Mouse (Mus musculus): ENCODE measurements at regions not wholly inside any gene's neighbourhood (a gene's known extent, or its start where the extent isn't known, plus 50 kb on each side); places are given as distances from the start of the nearest gene placed in this dataset.
A peak's percentile ranks its signal among the peaks of the same experiment; 100 is the strongest.

DNA sequence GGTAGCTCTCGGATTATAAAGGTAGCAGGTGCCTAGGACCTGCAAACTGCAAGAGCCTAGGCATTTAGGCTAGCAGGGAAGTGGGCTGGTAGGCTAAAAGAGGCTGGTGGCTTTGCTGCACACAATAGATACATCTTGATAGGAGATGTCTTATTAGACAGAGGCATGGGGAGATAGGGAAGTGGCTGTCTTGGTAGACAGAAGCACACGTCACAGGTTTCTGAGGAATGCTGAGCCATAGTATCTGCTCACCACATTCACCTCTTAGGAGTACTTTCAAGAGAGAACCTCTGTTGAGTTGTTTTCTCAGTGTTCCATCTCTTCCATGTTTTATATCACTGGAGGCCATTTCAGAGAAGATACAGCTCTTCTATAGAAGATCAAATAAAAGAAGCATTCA, 89.8 kb upstream of the Fggy start:
- no peak for DNase-seq (ENCODE audit: low spot score in 2 of 2)

DNA sequence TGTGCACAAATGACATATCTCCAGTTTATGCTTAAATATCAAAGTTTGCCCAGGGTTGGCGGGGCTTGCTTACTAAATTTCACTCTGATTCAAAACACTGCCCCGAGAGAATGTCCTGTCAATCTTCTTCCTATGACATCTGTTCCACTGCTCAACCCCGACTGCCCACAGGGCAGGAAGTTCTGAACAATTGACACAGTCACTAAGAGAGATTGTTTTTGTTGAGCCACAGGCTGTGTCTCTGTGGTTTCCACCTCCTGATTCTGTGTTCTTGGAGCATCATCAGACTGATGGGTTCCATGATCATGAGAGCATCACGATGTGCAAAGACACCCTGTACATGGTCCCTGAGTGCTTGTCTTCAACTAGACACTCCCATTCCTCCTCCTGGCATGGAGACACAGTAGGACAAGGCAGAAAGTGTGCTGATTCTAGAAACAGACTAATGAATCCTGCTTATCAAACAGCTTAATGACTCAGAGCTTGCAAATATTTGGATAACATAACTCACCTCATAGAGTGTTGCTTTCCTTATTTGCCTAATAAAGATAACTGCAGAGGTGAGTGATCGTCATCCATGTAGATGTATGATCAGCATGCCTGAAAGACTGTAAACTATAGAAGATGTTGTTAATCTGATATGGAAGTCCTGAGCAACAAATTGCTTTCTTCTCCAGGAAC, 82.4 kb upstream of the Fggy start:
- DNase-seq (ENCODE audit: low spot score in 2 of 2): no peak

DNA sequence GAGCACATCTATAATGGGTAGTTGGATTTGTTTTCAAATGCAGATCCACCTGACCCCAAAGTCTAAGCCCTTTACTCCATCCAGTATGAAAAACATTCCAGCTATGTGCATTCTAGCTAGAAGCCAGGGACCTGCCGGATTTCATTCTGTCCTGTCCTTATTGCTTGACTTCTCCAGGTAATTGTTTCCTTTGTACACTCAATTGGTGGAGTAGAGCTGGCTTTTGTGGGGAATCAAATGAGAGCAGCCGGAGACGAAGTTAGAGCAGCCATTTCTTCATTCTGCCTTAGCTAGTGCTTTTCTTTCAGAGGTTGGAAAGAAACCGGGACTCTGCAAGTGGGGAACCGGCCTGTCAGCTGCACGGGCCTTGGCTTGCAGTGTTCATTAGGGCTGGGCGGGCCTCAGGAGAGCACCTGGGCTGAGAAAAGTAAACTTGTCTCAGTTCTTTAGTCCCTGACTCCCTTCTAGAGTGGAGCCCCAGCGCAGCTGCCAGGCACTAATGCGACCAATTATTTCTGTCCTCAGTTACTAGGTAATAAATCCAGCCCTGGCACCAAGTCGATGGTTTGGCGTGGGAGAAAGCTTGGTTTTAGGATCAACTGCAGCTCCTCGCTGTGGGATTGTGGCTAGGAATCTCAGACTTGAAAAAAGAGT, 81.1 kb upstream of the Fggy start:
- peak in 1 of 2 experiments; percentile 47 for DNase-seq (ENCODE audit: low spot score in 2 of 2)

DNA sequence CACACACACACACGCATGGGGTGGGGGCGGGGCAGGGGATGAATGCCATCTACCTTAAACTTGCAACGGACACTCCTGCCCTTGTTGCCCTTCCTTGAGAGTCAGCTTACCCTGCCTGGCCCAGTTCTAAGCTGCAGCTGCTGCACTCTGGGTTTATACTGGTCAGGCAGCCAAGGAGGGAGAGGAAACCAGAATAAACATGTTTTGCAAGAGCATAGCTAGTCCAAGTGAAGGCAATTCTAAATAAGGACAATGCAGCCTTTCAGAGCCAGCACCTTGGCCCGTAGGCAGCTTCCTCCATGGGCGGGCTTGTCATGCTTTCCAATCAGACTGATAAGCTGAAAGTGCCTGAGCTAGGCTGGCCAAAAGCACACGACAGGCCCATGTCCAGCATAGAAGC, 73.7 kb upstream of the Fggy start:
- DNase-seq (ENCODE audit: low spot score in 2 of 2): peak in 1 of 2 experiments; percentile 20

DNA sequence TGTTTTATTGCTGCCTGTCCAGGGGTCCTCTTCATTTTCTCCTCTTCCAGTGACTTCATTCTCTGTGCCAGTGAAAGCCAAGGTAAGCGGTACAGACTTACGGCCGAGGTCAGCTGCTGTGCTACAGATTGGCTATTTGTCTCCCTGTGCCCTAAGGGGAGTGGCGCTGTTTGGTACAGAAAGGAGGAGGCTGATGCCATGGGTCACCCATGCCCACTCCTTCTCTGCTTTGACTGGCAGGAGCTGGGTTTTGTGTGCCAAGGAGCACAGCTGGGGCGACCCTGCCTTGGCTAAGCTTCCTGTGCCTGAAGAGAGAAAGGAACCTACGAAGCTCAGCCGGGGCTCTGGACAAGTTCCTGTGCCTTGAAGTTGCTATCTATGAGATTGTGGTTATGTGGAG, 70.0 kb upstream of the Fggy start:
- DNase-seq (ENCODE audit: low spot score in 2 of 2): no peak

DNA sequence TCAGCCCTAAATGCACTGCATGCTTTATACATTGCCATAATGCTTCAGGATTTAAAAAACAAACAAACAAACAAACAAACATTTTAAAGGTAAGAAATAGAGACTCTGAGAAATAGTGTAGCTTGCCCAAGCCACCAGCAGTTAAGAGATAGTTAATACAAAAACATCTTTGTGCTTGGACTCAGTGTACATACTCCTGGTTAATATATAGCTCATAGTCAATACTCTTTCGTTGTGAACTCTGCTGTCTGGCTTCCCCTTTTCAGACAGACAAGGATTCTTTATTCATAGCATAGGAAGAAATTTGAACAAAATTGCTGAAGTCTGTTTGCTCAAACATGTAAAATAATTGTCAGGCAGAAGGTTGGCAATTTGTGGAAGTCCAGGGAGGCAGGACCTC, 69.3 kb upstream of the Fggy start:
- DNase-seq (ENCODE audit: low spot score in 2 of 2): no peak

DNA sequence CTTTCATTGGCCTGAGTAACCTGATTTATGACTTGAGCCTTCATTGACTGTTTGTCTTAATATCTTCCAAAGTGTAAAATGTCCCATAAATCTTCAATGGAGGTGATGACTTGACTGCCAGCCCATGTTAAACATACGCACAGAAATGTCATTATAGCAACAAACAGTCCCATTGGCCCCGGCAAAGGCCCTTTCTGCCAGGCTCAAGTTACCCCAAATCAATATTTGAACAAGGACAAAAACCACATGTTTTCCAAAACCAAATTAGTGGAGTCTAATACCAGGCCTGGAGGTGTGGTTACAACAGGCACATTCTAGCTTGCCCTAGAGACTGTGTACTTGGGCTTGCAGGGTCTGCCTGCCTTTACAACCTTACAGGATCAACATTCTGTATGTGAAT, 68.2 kb upstream of the Fggy start:
- DNase-seq (ENCODE audit: low spot score in 2 of 2): no peak

DNA sequence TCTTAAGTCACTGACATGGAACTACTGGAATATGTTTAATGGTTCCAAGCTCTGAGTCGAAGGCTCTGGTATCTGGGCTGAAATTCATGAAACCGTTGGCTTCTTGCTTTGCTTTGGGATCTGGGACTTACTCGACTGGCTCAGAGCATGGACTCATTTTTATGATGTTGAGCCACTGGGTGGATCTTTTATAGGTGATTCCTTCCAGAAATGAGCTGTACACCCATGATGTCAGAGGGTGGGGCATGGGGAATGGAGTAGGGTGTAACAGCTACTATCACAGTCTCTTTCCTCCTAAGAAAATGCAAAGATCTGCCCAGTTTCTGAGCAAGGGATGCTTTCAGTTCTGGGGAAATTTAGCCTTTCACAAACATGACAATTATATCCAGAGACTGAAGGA, 57.0 kb upstream of the Fggy start:
- DNase-seq (ENCODE audit: low spot score in 2 of 2): peak; percentile 15 to 30

DNA sequence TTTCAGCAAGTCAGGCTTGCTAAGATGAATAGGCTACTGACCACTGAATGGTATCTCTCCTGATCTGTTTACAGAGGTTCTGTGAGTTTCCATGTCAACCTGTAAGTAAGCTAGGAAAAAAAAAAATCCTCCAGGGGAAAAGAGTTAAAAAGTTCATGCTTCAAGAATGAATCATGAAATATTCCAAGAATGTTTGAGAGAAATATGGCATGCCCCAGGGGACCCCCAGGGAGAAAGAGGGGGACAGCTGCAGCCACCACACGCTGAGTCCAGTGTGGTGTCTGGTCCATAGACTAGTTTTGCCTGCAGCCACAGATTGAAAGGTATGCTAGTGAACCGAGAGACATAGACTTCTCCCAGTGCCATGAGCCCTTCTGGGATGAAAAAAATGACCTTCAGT, 56.1 kb upstream of the Fggy start:
- DNase-seq (ENCODE audit: low spot score in 2 of 2): peak; percentile 23 to 45

DNA sequence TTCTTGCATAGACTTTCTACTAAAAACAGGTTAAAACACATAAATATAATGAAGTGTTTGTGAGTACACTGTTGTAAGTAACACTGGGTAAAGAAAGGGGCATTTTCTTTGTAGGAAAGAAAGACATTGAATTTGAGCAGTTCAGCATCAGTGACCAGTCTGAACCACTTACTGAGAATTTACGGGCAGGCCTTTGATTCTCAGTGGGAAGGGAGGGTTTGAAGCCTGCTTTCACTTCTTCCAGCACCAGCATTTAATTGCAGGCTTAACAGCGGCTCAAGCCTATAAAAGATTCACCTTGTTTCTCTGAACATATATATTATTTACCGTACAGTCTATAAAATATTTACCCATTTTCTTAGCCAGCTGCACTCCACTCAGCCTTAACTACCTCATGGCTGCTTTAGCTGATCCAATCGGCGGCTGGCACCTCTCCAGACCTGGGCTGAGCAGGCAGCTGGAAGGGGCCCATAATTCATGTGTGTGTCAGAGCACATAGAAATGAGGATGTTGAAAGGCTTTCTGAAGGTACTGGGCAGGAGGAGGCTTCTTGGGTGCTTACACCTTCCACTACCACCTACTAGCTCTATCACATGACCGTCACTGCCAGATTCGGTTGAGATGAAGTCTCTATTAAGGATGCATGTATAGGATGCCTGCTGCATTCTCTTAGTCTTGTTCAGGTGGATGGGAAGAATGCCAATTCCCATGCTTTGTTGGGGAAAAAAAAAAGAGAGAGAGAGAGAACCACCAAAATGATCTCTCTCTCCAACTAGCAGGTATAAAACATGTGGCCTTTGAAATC, 50.0 kb upstream of the Fggy start:
- DNase-seq (ENCODE audit: low spot score in 2 of 2): peak in 1 of 2 experiments; percentile 34

Measured in gastrocnemius, postnatal 4 days (tissue).